Mouse (Mus musculus) 3134 (cell line): ENCODE measurements around the gene Dennd1a.

Experiments used
- DNase-seq: peaks from one replicate; pipeline ENCODE4 v3.0.0-alpha.2; 2011; ENCODE audit warnings: low spot score; ENCODE audit not compliant: insufficient read length; ENCODE audit errors: extremely low read depth

Dennd1a gene

GRCm38 (mm10) chr2:37838202-37838984 is 448.8 kb downstream of the Dennd1a start:
- no peak for DNase-seq

GRCm38 (mm10) chr2:37837542-37837941 is 449.6 kb downstream of the Dennd1a start:
- DNase-seq, result no peak

DNA sequence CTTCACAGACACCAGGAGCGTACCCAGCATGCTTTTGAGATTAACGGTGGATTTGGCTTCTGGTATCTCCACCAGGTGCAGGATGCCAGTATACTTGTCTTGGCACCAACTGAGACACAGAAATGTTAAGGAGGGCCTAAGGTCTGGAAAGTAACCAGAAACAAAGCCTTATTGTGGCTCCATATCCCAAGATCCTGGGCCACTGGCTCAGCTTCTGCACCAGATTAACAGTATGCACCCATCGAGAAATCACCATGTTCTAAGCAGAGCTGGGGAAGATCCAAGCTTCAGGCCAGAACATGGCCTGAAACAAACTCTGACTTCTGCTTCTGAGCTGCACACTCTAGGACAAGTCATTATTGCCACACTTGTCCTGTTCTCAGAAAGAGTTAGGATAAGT is 450.3 kb downstream of the Dennd1a start:
- no peak for DNase-seq

DNA sequence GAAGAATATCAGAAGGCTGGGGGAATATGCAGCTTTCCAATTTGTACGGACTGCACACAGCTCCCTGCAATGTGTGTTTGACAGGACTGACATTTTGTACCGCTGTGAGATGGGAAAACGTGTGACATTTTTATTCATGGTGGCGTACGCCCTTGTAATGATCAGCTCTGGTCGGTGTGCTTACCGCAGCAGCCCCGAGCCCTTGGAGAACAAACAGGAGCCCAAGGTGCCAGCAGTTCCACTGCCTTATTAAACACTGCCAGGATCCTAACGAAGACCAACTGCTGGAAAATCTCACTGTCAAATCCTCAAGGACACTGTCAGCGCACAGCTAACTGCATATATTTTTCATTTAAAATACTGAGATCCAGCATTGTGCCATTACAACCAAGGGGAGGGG is 454.9 kb downstream of the Dennd1a start:
- no peak for DNase-seq

- DNase-seq, result no peak
Measured at GRCm38 (mm10) chr2:37829758-37830275, 457.4 kb downstream of the Dennd1a start.

- DNase-seq, result no peak
Measured at GRCm38 (mm10) chr2:37823826-37824225, 463.4 kb downstream of the Dennd1a start.

DNA sequence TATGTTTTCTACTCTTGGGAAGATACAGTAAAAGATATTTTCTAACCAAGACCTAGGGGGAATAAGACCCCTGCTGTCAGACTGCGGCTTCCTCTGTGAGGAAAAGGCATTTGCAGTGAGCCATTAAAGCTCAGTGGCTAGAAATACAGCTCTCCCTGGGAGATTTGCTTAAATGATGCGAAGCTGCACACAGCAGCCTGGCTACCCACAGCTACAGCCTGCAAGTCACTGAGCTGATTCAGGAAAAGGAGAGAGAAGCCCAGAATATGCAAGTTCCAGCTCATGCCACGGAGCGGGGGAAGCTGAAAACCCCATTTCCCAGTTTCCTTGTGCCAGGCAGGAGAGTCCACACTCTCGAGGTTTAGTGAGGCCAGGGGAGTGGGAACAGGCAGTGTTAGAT is 465.1 kb downstream of the Dennd1a start:
- no peak for DNase-seq

GRCm38 (mm10) chr2:37819526-37820152 is 467.6 kb downstream of the Dennd1a start:
- no peak for DNase-seq

- DNase-seq, result no peak
Measured at GRCm38 (mm10) chr2:37818761-37819525, 468.2 kb downstream of the Dennd1a start.

GRCm38 (mm10) chr2:37815676-37816075 is 471.5 kb downstream of the Dennd1a start:
- DNase-seq, result no peak

DNA sequence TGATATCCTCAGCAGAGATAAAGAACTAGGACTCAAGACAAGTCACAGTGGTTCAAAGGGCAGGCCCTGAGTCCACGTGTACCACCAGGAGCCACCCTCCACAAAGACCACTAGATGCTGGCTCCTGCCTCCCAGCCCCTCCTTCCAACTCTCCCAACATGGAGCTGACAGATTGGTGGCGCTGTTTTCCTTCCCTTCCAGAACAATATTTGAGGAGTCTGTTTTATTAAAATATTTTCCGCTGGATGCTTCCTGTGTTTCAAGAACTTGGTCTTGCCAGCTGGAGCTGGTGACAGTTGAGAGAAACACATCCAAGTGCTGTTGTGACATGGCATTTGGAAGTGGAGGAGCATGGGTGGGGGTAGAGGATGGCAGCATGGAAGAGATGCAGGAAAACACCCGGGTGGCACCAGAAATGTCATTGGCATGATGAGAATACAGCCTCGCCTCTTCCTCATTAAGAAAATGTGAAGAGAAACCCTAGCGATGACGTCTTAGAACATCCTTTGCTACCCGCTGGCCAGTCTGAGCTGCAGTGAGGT is 472.3 kb downstream of the Dennd1a start:
- DNase-seq, result no peak

GRCm38 (mm10) chr2:37812401-37812800 is 474.8 kb downstream of the Dennd1a start:
- DNase-seq, result no peak

- DNase-seq, result no peak
Measured at GRCm38 (mm10) chr2:37811682-37812081, 475.5 kb downstream of the Dennd1a start.

- no peak for DNase-seq
Measured at GRCm38 (mm10) chr2:37802610-37803212, 484.5 kb downstream of the Dennd1a start.

- DNase-seq, result no peak
Measured at GRCm38 (mm10) chr2:37801687-37802086, 485.5 kb downstream of the Dennd1a start.

GRCm38 (mm10) chr2:37799137-37799536 is 488.1 kb downstream of the Dennd1a start:
- no peak for DNase-seq

GRCm38 (mm10) chr2:37797046-37797445 is 490.1 kb downstream of the Dennd1a start:
- no peak for DNase-seq

- DNase-seq, result no peak
Measured at GRCm38 (mm10) chr2:37796021-37796420, 491.2 kb downstream of the Dennd1a start.

GRCm38 (mm10) chr2:37791340-37791739 is 495.9 kb downstream of the Dennd1a start:
- DNase-seq, result no peak

DNA sequence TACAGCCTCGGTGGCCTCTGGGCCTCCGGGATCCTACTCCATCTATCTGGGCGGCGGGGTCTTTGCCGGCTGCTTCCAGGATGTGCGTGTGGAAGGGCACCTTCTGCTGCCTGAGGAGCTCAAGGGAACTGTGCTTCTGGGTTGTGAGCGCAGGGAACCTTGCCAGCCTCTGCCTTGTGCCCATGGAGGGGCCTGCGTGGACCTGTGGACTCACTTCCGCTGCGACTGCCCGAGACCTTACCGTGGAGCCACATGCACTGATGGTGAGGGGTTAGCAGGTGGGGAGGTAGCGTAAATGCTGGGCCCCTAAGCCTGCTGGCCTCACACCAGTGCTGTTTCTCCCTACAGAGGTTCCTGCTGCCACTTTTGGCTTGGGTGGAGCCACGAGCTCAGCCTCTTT is 496.5 kb downstream of the Dennd1a start:
- DNase-seq, result no peak

GRCm38 (mm10) chr2:37789995-37790394 is 497.2 kb downstream of the Dennd1a start:
- DNase-seq, result no peak
